Mouse (Mus musculus): ENCODE data around the gene 4931429L15Rik. TPM values are rescaled to one million over a fixed set of nuclear protein-coding genes. Genes with fewer than 3 reads are reported as not detected.

Gene 4931429L15Rik
- polyA plus RNA-seq, 1 experiment from 2014 or later: not detected

GRCm38 (mm10) chr9:46256177-46256576 lies 63.6 kb downstream of the 4931429L15Rik start:
- no peaks in the 10 kb centered on the region for H3K36me3 ChIP-seq (replicated peaks; ENCODE audit: control insufficient read depth, insufficient read depth)
- DNase-seq (ENCODE audit: low spot score) (no peak), ATAC-seq (ENCODE audit: low FRiP score) (no peak)
- no peaks in the 10 kb centered on the region for H3K9me3 ChIP-seq (ENCODE audit: control insufficient read depth, low read length)
- no peaks in the 10 kb centered on the region for H3K27me3 ChIP-seq (ENCODE audit: control insufficient read depth, insufficient read depth, low read length)
- no peak overlapping the region for H3K27ac ChIP-seq
- H3K4me3 ChIP-seq (replicated peaks; ENCODE audit: low read length): no peak overlapping the region
- H3K4me1 ChIP-seq (replicated peaks; ENCODE audit: control insufficient read depth, insufficient read depth, low read length): no peaks in the 10 kb centered on the region
- 90% methylated on average over 7 of the region's 7 CpGs for WGBS
- no peak overlapping the region for H3K4me2 ChIP-seq (replicated peaks)
- H3K9ac ChIP-seq: no peak overlapping the region

Other genes starting within 250 kb of the 4931429L15Rik start
- gene Apoa1, start 91.4 kb downstream of the 4931429L15Rik start, polyA plus RNA-seq (2014; fragmentation: Nextera tagmentation; extraction: Ambion mirVana): 3.9 and 4.6 TPM in 2 replicates
- gene Apoc3, start 84.3 kb downstream of the 4931429L15Rik start, polyA plus RNA-seq (2014; fragmentation: Nextera tagmentation; extraction: Ambion mirVana): not detected in 2 replicates
- gene Apoa4, start 79.3 kb downstream of the 4931429L15Rik start, polyA plus RNA-seq (2014; fragmentation: Nextera tagmentation; extraction: Ambion mirVana): not detected in 2 replicates
- not detected in 2 replicates for gene Apoa5, start 51.4 kb downstream of the 4931429L15Rik start, polyA plus RNA-seq (2014; fragmentation: Nextera tagmentation; extraction: Ambion mirVana)
- gene Zpr1, start 46.9 kb downstream of the 4931429L15Rik start, polyA plus RNA-seq (2014; fragmentation: Nextera tagmentation; extraction: Ambion mirVana): 54.3 and 55.3 TPM in 2 replicates
- gene Bud13, start 37.0 kb downstream of the 4931429L15Rik start, polyA plus RNA-seq (2014; fragmentation: Nextera tagmentation; extraction: Ambion mirVana): 15.1 and 16.0 TPM in 2 replicates